Mouse (Mus musculus): ENCODE measurements around the gene Cdkn2b. TPM values are rescaled to one million over a fixed set of nuclear protein-coding genes. Genes with fewer than 3 reads are reported as not detected.

Cdkn2b gene
- 1.2 and 1.3 TPM in 2 replicates for polyA plus RNA-seq (2012; rRNA removed)

DNA sequence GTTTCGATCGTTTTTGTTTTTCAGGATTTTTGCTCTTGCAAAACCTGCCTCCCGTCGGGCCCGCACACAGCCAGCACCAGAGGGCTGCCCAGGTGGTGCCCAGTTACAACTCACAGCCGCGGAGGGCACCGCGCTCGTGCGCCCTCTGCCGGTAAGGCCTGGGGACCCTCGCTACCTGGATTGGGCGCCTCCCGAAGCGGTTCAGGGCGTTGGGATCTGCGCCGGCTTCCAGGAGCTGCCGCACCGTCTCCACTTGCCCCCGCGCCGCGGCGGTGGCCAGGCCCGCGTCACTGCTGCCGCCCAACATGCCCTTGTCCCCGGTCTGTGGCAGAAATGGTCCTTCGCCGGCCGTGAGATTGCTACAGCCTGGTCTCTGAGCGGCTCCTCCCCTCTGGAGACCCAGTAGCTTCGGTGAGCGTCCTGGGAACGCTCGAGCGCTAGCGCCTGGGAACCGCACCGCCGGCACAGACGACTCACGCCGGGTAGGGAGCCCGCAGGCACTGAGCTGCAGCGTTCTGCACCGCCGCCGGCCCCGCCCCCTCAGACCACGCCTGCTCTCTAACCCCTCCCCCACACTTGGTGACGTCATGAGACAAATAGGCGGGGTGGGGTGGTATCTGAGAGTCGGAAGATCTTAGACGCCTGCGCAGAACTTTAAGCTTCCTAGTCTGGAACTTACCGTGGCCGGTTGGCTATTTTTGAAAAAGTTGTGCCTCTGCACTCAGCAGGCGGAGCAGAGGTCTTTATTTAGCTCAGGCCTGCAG is at the start of gene Cdkn2b:
Gene Cdkn2b, minus strand, starts transcription at position 549 of the 764 bp plus-strand sequence.

DNA sequence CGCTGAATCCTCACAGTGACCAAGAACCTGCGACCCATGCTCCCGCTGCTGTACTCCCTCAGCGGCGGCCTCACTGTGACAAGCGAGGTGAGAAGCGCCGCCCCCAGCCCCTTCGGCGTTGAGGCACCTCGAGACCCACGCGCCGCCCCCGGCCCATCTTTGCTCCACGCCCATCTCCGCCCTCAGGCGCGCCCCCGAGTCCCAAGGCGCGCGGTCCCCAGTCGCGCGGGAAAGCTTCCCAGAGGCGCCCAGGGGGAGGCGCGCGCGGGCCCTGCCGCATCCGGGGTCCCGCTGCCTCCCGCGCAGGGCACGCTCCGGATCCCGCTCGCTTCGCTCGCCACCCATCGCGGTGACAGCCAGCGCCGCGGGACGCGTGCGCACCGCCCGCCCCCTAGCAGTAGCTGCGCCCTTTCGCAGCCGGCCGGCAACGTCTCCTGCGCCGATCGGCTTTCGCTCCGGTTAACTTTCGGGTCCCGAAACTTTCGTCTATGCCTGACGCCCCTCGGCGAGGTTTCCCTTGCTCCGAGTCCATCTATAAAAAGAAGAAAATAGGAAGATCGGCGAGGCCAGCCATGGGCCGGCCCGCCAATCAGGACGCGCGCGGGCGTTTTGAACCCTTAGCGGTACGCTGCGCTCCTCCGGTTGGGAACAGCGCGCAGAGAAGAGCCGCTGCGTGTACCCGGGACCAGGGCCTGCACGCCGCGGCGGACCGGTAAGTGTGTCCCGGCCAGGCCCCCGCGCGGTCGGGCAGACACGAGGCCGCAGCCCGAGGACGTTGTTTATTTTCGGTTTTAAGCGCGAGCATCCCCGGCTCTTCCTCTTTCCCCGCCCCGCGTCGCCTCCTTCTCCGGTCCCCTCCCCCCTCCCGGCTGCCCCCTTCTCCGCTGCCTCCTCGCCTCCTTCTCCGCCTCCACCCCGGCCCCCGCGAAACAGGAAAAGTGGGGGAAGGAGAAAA is 16.1 kb downstream of the Cdkn2b start, which contains the start of gene Cdkn2a:
Gene Cdkn2a, minus strand, starts transcription at position 168 of the 955 bp plus-strand sequence.

Other genes starting within 250 kb of the Cdkn2b start
- gene Mtap, start 173.9 kb downstream of the Cdkn2b start, polyA plus RNA-seq (2012; rRNA removed), result 10.4 and 12.8 TPM in 2 replicates
- gene Cdkn2a, start 16.4 kb downstream of the Cdkn2b start, polyA plus RNA-seq (2012; rRNA removed), result 0.32 and 0.63 TPM in 2 replicates

Data from central nervous system, embryonic 18 days (tissue).